Mouse (Mus musculus): Measurements from ENCODE around the gene Bbs12. TPM values are rescaled to one million over a fixed set of nuclear protein-coding genes. Genes with fewer than 3 reads are reported as not detected.

The Bbs12 gene
- total RNA-seq, 2 experiments from 2014 or later: 0.68 to 0.77 TPM

Other genes starting within 250 kb of the Bbs12 start
- gene Adad1, start 249.0 kb upstream of the Bbs12 start, total RNA-seq (2015; ENCODE audit: low replicate concordance): 0.63 TPM in 1 of 2 replicates, not detected in the other
- not detected in 2 replicates for gene Adad1, start 249.0 kb upstream of the Bbs12 start, total RNA-seq (2017; ENCODE audit: low replicate concordance)
- 6.1 TPM in 1 of 2 replicates, not detected in the other for gene Il2, start 186.6 kb upstream of the Bbs12 start, total RNA-seq (2015; ENCODE audit: low replicate concordance)
- gene Il2, start 186.6 kb upstream of the Bbs12 start, total RNA-seq (2017; ENCODE audit: low replicate concordance): not detected in 2 replicates
- not detected in 2 replicates for gene Il21, start 79.9 kb upstream of the Bbs12 start, total RNA-seq (2015; ENCODE audit: low replicate concordance)
- not detected in 2 replicates for gene Il21, start 79.9 kb upstream of the Bbs12 start, total RNA-seq (2017; ENCODE audit: low replicate concordance)
- gene Cetn4, start 154 bp downstream of the Bbs12 start, total RNA-seq (2015; ENCODE audit: low replicate concordance): 1.3 TPM in 1 of 2 replicates, not detected in the other
- gene Cetn4, start 154 bp downstream of the Bbs12 start, total RNA-seq (2017; ENCODE audit: low replicate concordance): 0.98 and 3.8 TPM in 2 replicates
- gene Fgf2, start 35.8 kb downstream of the Bbs12 start, total RNA-seq (2015; ENCODE audit: low replicate concordance): not detected in 2 replicates
- not detected in 2 replicates for gene Fgf2, start 35.8 kb downstream of the Bbs12 start, total RNA-seq (2017; ENCODE audit: low replicate concordance)
- 1.0 and 2.5 TPM in 2 replicates for gene Spata5, start 107.3 kb downstream of the Bbs12 start, total RNA-seq (2015; ENCODE audit: low replicate concordance)
- 22.2 and 23.6 TPM in 2 replicates for gene Spata5, start 107.3 kb downstream of the Bbs12 start, total RNA-seq (2017; ENCODE audit: low replicate concordance)
- 1.3 TPM in 1 of 2 replicates, not detected in the other for gene Nudt6, start 107.7 kb downstream of the Bbs12 start, total RNA-seq (2015; ENCODE audit: low replicate concordance)
- gene Nudt6, start 107.7 kb downstream of the Bbs12 start, total RNA-seq (2017; ENCODE audit: low replicate concordance): 1.5 and 7.5 TPM in 2 replicates

Measured in erythroblast, adult 5-6 weeks (primary cell).